Mouse (Mus musculus): Measurements from ENCODE around the gene Atp5d. TPM values are rescaled to one million over a fixed set of nuclear protein-coding genes. Genes with fewer than 3 reads are reported as not detected.
A peak's percentile ranks its signal among the peaks of the same experiment; 100 is the strongest.

The Atp5d gene
- polyA plus RNA-seq, 1 experiment from 2014 or later = 419 TPM

- Histone ChIP-seq H3K4me2 (no peak overlapping the region), H3K9ac (no peak overlapping the region), H3K27ac (no peak overlapping the region), H3K27me3 (replicated peaks) (peaks cover 98% of the 10 kb centered on the region), H3K4me1 (peaks cover 15% of the 10 kb centered on the region), H3K4me3 (no peak overlapping the region), H3K36me3 (no peaks in the 10 kb centered on the region), H3K9me3 (replicated peaks) (no peaks in the 10 kb centered on the region)
- 74% methylated on average over 7 of the region's 7 CpGs for WGBS (ENCODE audit: insufficient replicate concordance)
- ATAC-seq = no peak
Observed at GRCm38 (mm10) chr10:80182547-80182946, 44.1 kb downstream of the Atp5d start.

- Histone ChIP-seq H3K36me3 (no peaks in the 10 kb centered on the region), H3K27ac (no peak overlapping the region), H3K9ac (no peak overlapping the region), H3K4me2 (no peak overlapping the region), H3K4me3 (no peak overlapping the region), H3K4me1 (peaks cover 14% of the 10 kb centered on the region), H3K27me3 (replicated peaks) (peaks cover 98% of the 10 kb centered on the region), H3K9me3 (replicated peaks) (no peaks in the 10 kb centered on the region)
- 26% methylated on average over 27 of the region's 27 CpGs for WGBS (ENCODE audit: insufficient replicate concordance)
- no peak for ATAC-seq
Observed at GRCm38 (mm10) chr10:80186649-80187048, 48.2 kb downstream of the Atp5d start.

- Histone ChIP-seq H3K9ac (no peak overlapping the region), H3K9me3 (replicated peaks) (no peaks in the 10 kb centered on the region), H3K4me1 (peaks cover 14% of the 10 kb centered on the region), H3K4me2 (no peak overlapping the region), H3K4me3 (no peak overlapping the region), H3K27ac (no peak overlapping the region), H3K36me3 (no peaks in the 10 kb centered on the region), H3K27me3 (replicated peaks) (peaks cover 98% of the 10 kb centered on the region)
- ATAC-seq = no peak
- WGBS (ENCODE audit: insufficient replicate concordance) = 76% methylated on average over 10 of the region's 10 CpGs
Observed at GRCm38 (mm10) chr10:80187739-80188138, 49.3 kb downstream of the Atp5d start.

DNA sequence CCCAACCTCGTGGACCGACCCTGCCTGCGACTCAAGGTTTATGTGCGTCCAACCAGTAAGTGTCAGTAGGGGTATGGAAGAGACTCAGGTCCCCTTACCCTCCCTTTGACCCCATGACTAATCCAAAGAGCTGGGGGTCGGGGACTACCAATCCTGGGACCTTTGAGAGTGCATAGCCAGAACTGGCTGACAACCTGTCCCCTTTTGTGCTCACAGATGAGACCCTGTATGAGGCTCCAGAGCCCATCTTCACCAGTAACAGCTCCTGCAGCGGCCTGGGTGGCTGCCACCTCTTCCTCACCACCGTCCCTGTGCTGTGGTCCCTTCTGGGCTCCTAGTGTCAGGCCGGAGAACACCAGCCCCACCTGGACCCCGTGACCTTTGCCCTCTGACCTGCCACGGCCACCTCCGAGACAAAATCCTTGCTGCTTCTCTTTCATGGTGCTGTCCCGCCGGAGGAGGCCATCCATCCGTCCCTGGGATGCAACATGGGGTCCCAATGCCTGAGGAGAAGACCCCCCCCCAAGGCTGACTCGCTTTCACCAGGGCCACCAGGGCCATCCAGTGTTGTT is 50.1 kb downstream of the Atp5d start:
- H3K9me3 ChIP-seq (replicated peaks) = no peaks in the 10 kb centered on the region
- WGBS (ENCODE audit: insufficient replicate concordance) = 69% methylated on average over 15 of the region's 15 CpGs
- H3K4me1 ChIP-seq = peaks cover 18% of the 10 kb centered on the region
- no peak overlapping the region for H3K4me2 ChIP-seq
- no peak for ATAC-seq
- no peak overlapping the region for H3K27ac ChIP-seq
- no peak overlapping the region for H3K4me3 ChIP-seq
- H3K9ac ChIP-seq = no peak overlapping the region
- no peaks in the 10 kb centered on the region for H3K36me3 ChIP-seq
- peaks cover 98% of the 10 kb centered on the region for H3K27me3 ChIP-seq (replicated peaks)

DNA sequence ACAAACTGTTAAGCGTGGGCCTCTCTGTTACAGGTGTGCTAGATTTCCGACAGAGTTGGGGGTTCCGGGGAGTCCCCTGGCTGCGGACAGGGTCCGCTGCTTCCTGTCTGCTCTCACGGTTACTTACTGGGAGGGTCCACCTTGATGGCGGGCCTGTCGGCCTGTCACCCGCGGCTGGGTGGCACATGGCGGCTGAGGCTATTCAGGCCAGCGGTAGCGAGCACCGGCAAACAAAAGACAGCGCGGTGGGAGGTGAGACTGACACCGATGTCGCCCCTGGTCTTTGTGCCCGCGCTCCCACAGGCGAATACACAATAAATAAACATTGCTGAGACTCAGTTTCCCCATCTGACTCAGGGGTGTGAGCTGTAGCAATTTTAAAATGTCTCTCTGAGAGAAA is 51.6 kb downstream of the Atp5d start:
- no peaks in the 10 kb centered on the region for H3K9me3 ChIP-seq (replicated peaks)
- WGBS (ENCODE audit: insufficient replicate concordance) = 5% methylated on average over 21 of the region's 21 CpGs
- H3K4me3 ChIP-seq = peak overlapping the region; percentile 39
- H3K4me1 ChIP-seq = peaks cover 28% of the 10 kb centered on the region
- H3K27ac ChIP-seq = no peak overlapping the region
- H3K4me2 ChIP-seq = peak overlapping the region; percentile 64
- no peak for ATAC-seq
- H3K36me3 ChIP-seq = no peaks in the 10 kb centered on the region
- H3K9ac ChIP-seq = no peak overlapping the region
- peaks cover 97% of the 10 kb centered on the region for H3K27me3 ChIP-seq (replicated peaks)

GRCm38 (mm10) chr10:80190491-80191051 is 52.1 kb downstream of the Atp5d start:
- Histone ChIP-seq H3K4me3 (peak overlapping the region; percentile 39), H3K36me3 (no peaks in the 10 kb centered on the region), H3K9ac (no peak overlapping the region), H3K27me3 (replicated peaks) (peaks cover 94% of the 10 kb centered on the region), H3K9me3 (replicated peaks) (no peaks in the 10 kb centered on the region), H3K27ac (no peak overlapping the region), H3K4me1 (peaks cover 28% of the 10 kb centered on the region), H3K4me2 (peak overlapping the region; percentile 64)
- ATAC-seq = no peak
- WGBS (ENCODE audit: insufficient replicate concordance) = 1% methylated on average over 48 of the region's 48 CpGs

DNA sequence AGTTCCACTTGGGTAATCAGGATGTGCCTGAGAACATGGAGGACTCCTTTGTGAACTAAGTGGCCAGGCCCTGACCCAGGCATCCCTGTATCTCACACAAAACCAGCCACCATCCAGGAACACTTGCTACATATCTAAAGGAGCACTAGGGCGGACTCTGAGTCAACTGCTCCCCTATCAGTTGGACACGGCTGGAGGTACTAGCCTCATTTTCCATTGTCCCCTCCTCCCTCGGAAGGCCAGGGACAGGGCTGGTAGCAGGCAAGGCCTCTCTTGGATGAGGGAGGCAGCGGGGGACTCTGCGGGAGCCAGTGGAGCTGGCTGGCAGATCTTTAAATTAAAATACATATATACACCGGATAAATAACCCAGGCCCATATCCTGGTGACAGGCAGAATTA is 55.5 kb downstream of the Atp5d start:
- Histone ChIP-seq H3K36me3 (no peaks in the 10 kb centered on the region), H3K4me3 (no peak overlapping the region), H3K27me3 (replicated peaks) (peaks cover 77% of the 10 kb centered on the region), H3K9ac (no peak overlapping the region), H3K9me3 (replicated peaks) (no peaks in the 10 kb centered on the region), H3K4me2 (no peak overlapping the region), H3K4me1 (peaks cover 28% of the 10 kb centered on the region), H3K27ac (no peak overlapping the region)
- 61% methylated on average over 6 of the region's 6 CpGs for WGBS (ENCODE audit: insufficient replicate concordance)
- peak; percentile 50; the same call in 1 of the 2 replicates for ATAC-seq

- Histone ChIP-seq H3K9me3 (replicated peaks) (no peaks in the 10 kb centered on the region), H3K27me3 (replicated peaks) (peaks cover 73% of the 10 kb centered on the region)
Observed at GRCm38 (mm10) chr10:80194441-80194840, 56.0 kb downstream of the Atp5d start.

More at GRCm38 (mm10) chr10:80194441-80194840, 56.0 kb downstream of the Atp5d start:
- Histone ChIP-seq H3K4me1 (peaks cover 28% of the 10 kb centered on the region), H3K4me3 (no peak overlapping the region), H3K4me2 (no peak overlapping the region), H3K9ac (peak overlapping the region; percentile 15; the same call in 1 of the 2 replicates), H3K27ac (no peak overlapping the region), H3K36me3 (no peaks in the 10 kb centered on the region)
- WGBS (ENCODE audit: insufficient replicate concordance) = 61% methylated on average over 8 of the region's 8 CpGs
- ATAC-seq = no peak

Other genes starting within 250 kb of the Atp5d start
- gene Cfd, start 247.8 kb upstream of the Atp5d start, polyA plus RNA-seq (2016; fragmentation: Nextera tagmentation; extraction: Ambion mirVana) = not detected in 2 replicates
- 26.6 and 27.4 TPM in 2 replicates for gene Med16, start 229.7 kb upstream of the Atp5d start, polyA plus RNA-seq (2016; fragmentation: Nextera tagmentation; extraction: Ambion mirVana)
- 0.98 and 11.0 TPM in 2 replicates for gene Gm26602, start 227.8 kb upstream of the Atp5d start, polyA plus RNA-seq (2016; fragmentation: Nextera tagmentation; extraction: Ambion mirVana)
- gene Kiss1r, start 221.7 kb upstream of the Atp5d start, polyA plus RNA-seq (2016; fragmentation: Nextera tagmentation; extraction: Ambion mirVana) = 0.35 and 0.43 TPM in 2 replicates
- 67.5 and 74.1 TPM in 2 replicates for gene R3hdm4, start 217.4 kb upstream of the Atp5d start, polyA plus RNA-seq (2016; fragmentation: Nextera tagmentation; extraction: Ambion mirVana)
- gene Arid3a, start 211.6 kb upstream of the Atp5d start, polyA plus RNA-seq (2016; fragmentation: Nextera tagmentation; extraction: Ambion mirVana) = 5.6 and 6.4 TPM in 2 replicates
- 99.9 and 114 TPM in 2 replicates for gene Wdr18, start 178.5 kb upstream of the Atp5d start, polyA plus RNA-seq (2016; fragmentation: Nextera tagmentation; extraction: Ambion mirVana)
- gene Grin3b, start 167.9 kb upstream of the Atp5d start, polyA plus RNA-seq (2016; fragmentation: Nextera tagmentation; extraction: Ambion mirVana) = 0.14 TPM in 2 replicates
- 17.2 and 17.5 TPM in 2 replicates for gene Tmem259, start 154.3 kb upstream of the Atp5d start, polyA plus RNA-seq (2016; fragmentation: Nextera tagmentation; extraction: Ambion mirVana)
- gene Cnn2, start 150.0 kb upstream of the Atp5d start, polyA plus RNA-seq (2016; fragmentation: Nextera tagmentation; extraction: Ambion mirVana) = 68.2 and 75.4 TPM in 2 replicates
- 10.5 and 12.1 TPM in 2 replicates for gene Abca7, start 142.1 kb upstream of the Atp5d start, polyA plus RNA-seq (2016; fragmentation: Nextera tagmentation; extraction: Ambion mirVana)
- gene Arhgap45, start 122.0 kb upstream of the Atp5d start, polyA plus RNA-seq (2016; fragmentation: Nextera tagmentation; extraction: Ambion mirVana) = 22.3 and 22.8 TPM in 2 replicates
- 142 and 147 TPM in 2 replicates for gene Polr2e, start 98.8 kb upstream of the Atp5d start, polyA plus RNA-seq (2016; fragmentation: Nextera tagmentation; extraction: Ambion mirVana)
- gene Gpx4, start 91.5 kb upstream of the Atp5d start, polyA plus RNA-seq (2016; fragmentation: Nextera tagmentation; extraction: Ambion mirVana) = 682 and 685 TPM in 2 replicates
- gene Sbno2, start 33.1 kb upstream of the Atp5d start, polyA plus RNA-seq (2016; fragmentation: Nextera tagmentation; extraction: Ambion mirVana) = 15.0 and 15.4 TPM in 2 replicates
- 18.6 and 19.8 TPM in 2 replicates for gene Stk11, start 22.8 kb upstream of the Atp5d start, polyA plus RNA-seq (2016; fragmentation: Nextera tagmentation; extraction: Ambion mirVana)
- gene Cbarp, start 2.2 kb downstream of the Atp5d start, polyA plus RNA-seq (2016; fragmentation: Nextera tagmentation; extraction: Ambion mirVana) = 0.94 and 0.96 TPM in 2 replicates
- 5.7 and 6.3 TPM in 2 replicates for gene Midn, start 9.6 kb downstream of the Atp5d start, polyA plus RNA-seq (2016; fragmentation: Nextera tagmentation; extraction: Ambion mirVana)
- 22.1 and 27.3 TPM in 2 replicates for gene Cirbp, start 27.4 kb downstream of the Atp5d start, polyA plus RNA-seq (2016; fragmentation: Nextera tagmentation; extraction: Ambion mirVana)
- 14.0 and 16.4 TPM in 2 replicates for gene 1600002K03Rik, start 34.3 kb downstream of the Atp5d start, polyA plus RNA-seq (2016; fragmentation: Nextera tagmentation; extraction: Ambion mirVana)
- gene Efna2, start 40.9 kb downstream of the Atp5d start, polyA plus RNA-seq (2016; fragmentation: Nextera tagmentation; extraction: Ambion mirVana) = 3.1 and 3.4 TPM in 2 replicates
- gene Mum1, start 87.8 kb downstream of the Atp5d start, polyA plus RNA-seq (2016; fragmentation: Nextera tagmentation; extraction: Ambion mirVana) = 33.5 and 35.1 TPM in 2 replicates
- 296 and 312 TPM in 2 replicates for gene Ndufs7, start 110.5 kb downstream of the Atp5d start, polyA plus RNA-seq (2016; fragmentation: Nextera tagmentation; extraction: Ambion mirVana)
- gene Gamt, start 122.4 kb downstream of the Atp5d start, polyA plus RNA-seq (2016; fragmentation: Nextera tagmentation; extraction: Ambion mirVana) = 43.0 and 50.0 TPM in 2 replicates
- 44.3 and 45.9 TPM in 2 replicates for gene Dazap1, start 122.9 kb downstream of the Atp5d start, polyA plus RNA-seq (2016; fragmentation: Nextera tagmentation; extraction: Ambion mirVana)
- gene Rps15, start 153.8 kb downstream of the Atp5d start, polyA plus RNA-seq (2016; fragmentation: Nextera tagmentation; extraction: Ambion mirVana) = 872 and 920 TPM in 2 replicates
- gene Apc2, start 157.3 kb downstream of the Atp5d start, polyA plus RNA-seq (2016; fragmentation: Nextera tagmentation; extraction: Ambion mirVana) = 0.17 and 0.22 TPM in 2 replicates
- 46.0 and 46.7 TPM in 2 replicates for gene 2310011J03Rik, start 181.9 kb downstream of the Atp5d start, polyA plus RNA-seq (2016; fragmentation: Nextera tagmentation; extraction: Ambion mirVana)
- gene Pcsk4, start 190.9 kb downstream of the Atp5d start, polyA plus RNA-seq (2016; fragmentation: Nextera tagmentation; extraction: Ambion mirVana) = 6.9 and 7.2 TPM in 2 replicates
- 61.4 and 61.6 TPM in 2 replicates for gene Reep6, start 191.3 kb downstream of the Atp5d start, polyA plus RNA-seq (2016; fragmentation: Nextera tagmentation; extraction: Ambion mirVana)
- 2.4 and 2.9 TPM in 2 replicates for gene Adamtsl5, start 209.8 kb downstream of the Atp5d start, polyA plus RNA-seq (2016; fragmentation: Nextera tagmentation; extraction: Ambion mirVana)
- gene Plk5, start 217.8 kb downstream of the Atp5d start, polyA plus RNA-seq (2016; fragmentation: Nextera tagmentation; extraction: Ambion mirVana) = 0.06 and 0.10 TPM in 2 replicates
- gene Mex3d, start 249.0 kb downstream of the Atp5d start, polyA plus RNA-seq (2016; fragmentation: Nextera tagmentation; extraction: Ambion mirVana) = 2.1 TPM in 2 replicates

Measured in liver, embryonic 12.5 days (tissue).